Mouse (Mus musculus) stomach, embryonic 16.5 days (tissue): ENCODE results near the gene Kcnma1. TPM values are rescaled to one million over a fixed set of nuclear protein-coding genes. Genes with fewer than 3 reads are reported as not detected.

Experiments used
- ATAC-seq: fragments of 200-750 bp; cut with Nextera tagmentation; 2 replicates; pipeline ENCODE4 v1.8.0; 2017; ENCODE audit warnings: moderate number of reproducible peaks, moderate TSS enrichment; ENCODE audit not compliant: insufficient read depth, low FRiP score
- H3K27ac ChIP-seq: fragments of 300-500 bp; sonication (generic); 2 replicates; pipeline ENCODE4 v1.5.1; 2014; ENCODE audit warnings: low read length
- H3K27me3 ChIP-seq: fragments of 300-500 bp; sonication (generic); 2 replicates; pipeline ENCODE4 v1.6.1; 2014; ENCODE audit warnings: low read length, control low read depth, mixed read lengths; ENCODE audit not compliant: control insufficient read depth, insufficient read depth
- H3K36me3 ChIP-seq: fragments of 300-500 bp; sonication (generic); 2 replicates; pipeline ENCODE4 v1.6.1; 2014; ENCODE audit warnings: low read length; ENCODE audit not compliant: control insufficient read depth, insufficient read depth
- H3K4me1 ChIP-seq: fragments of 300-500 bp; sonication (generic); 2 replicates; pipeline ENCODE4 v1.6.1; 2014; ENCODE audit warnings: low read length, control low read depth, mixed read lengths; ENCODE audit not compliant: control insufficient read depth, insufficient read depth
- H3K4me2 ChIP-seq: fragments of 300-500 bp; sonication (generic); 2 replicates; pipeline ENCODE4 v1.6.1; 2014; ENCODE audit warnings: low read depth, low read length, mixed read lengths
- H3K4me3 ChIP-seq: fragments of 300-500 bp; sonication (generic); replicated peaks from 2 replicates; pipeline ENCODE4 v1.5.1; 2014; ENCODE audit warnings: mild to moderate bottlenecking, low read length
- H3K9ac ChIP-seq: fragments of 300-500 bp; sonication (generic); 2 replicates; pipeline ENCODE4 v1.6.1; 2014; ENCODE audit warnings: low read length
- H3K9me3 ChIP-seq: fragments of 300-500 bp; sonication (generic); replicated peaks from 2 replicates; pipeline ENCODE4 v1.6.1; 2016; ENCODE audit warnings: low read length, control low read depth; ENCODE audit not compliant: control insufficient read depth
- WGBS: fragments of 180-500 bp; shearing (Covaris S2); extraction: QIAGEN DNeasy Blood & Tissue Kit; methylation state at CpG from one replicate; pipeline ENCODE4 v1.1.7; 2014; 5-methylcytosine and 5-hydroxymethylcytosine counted together
- polyA plus RNA-seq: library from polyadenylated mRNA; unstranded; fragments of >200 nt; fragmentation: Nextera tagmentation; extraction: Ambion mirVana; gene quantifications from 2 replicates; pipeline ENCODE4 v1.2.1, GENCODE M21; 2015

Gene Kcnma1
- polyA plus RNA-seq, 1 experiment from 2014 or later: 13.4 TPM

DNA sequence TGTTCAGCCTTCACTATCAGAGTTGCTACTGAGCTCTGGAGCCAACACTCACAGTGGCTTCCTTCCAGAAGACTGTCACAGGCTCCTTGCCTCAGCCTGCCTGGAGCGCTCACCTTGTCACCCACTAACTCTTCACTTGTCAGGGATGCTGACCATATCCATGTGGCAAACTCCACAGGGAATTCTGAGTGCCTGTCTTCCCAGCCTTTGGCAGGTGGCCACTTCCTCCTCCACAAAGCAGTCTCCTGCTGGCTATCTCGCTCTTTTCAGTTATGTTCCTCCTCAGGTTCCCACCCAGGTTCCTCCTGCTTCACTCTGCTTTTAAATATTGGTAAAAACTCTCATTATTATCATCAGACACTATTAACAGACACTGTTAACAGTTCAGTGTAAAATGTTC, 395.3 kb downstream of the Kcnma1 start:
- Histone ChIP-seq H3K27me3 (no peaks in the 10 kb centered on the region), H3K4me3 (no peak overlapping the region), H3K4me2 (no peak overlapping the region), H3K4me1 (no peaks in the 10 kb centered on the region), H3K9me3 (no peaks in the 10 kb centered on the region), H3K27ac (no peak overlapping the region), H3K9ac (no peak overlapping the region), H3K36me3 (no peaks in the 10 kb centered on the region)
- no peak for ATAC-seq
- WGBS: 72% methylated on average over 2 of the region's 2 CpGs

DNA sequence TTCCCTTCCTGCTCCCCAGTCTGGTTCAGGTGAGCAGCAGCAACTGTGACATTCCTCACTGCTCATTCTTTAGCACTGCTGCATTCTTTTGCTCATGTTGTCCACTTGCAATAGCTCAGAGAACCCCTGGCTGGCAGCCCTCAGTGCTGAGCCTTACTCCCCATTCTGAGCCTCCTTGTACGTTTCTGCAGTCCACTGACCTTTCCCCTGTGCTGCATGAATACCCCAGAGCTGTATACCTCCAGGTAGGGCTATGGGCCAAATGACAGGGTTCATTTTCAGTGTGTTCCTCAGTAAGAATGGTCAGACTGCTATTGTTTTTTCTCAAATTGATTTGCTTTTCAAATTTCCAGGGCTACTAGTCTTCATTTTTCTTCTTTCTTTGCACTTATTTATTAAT, 396.2 kb downstream of the Kcnma1 start:
- no peak for ATAC-seq
- H3K36me3 ChIP-seq: no peaks in the 10 kb centered on the region

DNA sequence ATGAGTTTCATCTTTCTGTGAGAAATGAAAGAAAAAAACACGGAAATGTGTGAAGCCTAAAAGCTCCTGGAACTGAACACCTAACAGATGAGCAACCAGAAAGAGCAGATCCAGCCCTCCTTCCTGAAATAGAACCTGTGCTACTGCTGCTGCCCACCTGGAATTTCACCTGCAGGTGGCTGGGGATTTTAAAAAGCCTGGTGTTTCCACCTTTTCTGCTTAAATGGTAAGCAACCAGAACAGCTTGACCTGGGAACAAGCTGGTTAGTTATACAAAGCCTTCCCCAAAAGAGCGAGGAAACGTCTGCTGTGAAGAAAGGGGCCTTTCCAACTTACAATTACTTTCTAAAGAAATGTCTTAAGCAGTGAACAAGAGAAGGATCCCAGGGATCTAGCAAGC, 404.2 kb downstream of the Kcnma1 start:
- no peaks in the 10 kb centered on the region for H3K4me1 ChIP-seq
- H3K27ac ChIP-seq: no peak overlapping the region
- no peaks in the 10 kb centered on the region for H3K9me3 ChIP-seq
- H3K36me3 ChIP-seq: no peaks in the 10 kb centered on the region
- 79% methylated on average over 3 of the region's 3 CpGs for WGBS
- no peak overlapping the region for H3K9ac ChIP-seq
- no peak overlapping the region for H3K4me2 ChIP-seq
- no peak for ATAC-seq
- H3K27me3 ChIP-seq: no peaks in the 10 kb centered on the region
- no peak overlapping the region for H3K4me3 ChIP-seq

More for the DNA sequence above, 396.2 kb downstream of the Kcnma1 start:
- Histone ChIP-seq H3K9ac (no peak overlapping the region), H3K4me2 (no peak overlapping the region), H3K4me1 (no peaks in the 10 kb centered on the region), H3K27ac (no peak overlapping the region), H3K27me3 (no peaks in the 10 kb centered on the region), H3K4me3 (no peak overlapping the region), H3K9me3 (no peaks in the 10 kb centered on the region)
- 52% methylated on average over 1 of the region's 1 CpGs for WGBS

DNA sequence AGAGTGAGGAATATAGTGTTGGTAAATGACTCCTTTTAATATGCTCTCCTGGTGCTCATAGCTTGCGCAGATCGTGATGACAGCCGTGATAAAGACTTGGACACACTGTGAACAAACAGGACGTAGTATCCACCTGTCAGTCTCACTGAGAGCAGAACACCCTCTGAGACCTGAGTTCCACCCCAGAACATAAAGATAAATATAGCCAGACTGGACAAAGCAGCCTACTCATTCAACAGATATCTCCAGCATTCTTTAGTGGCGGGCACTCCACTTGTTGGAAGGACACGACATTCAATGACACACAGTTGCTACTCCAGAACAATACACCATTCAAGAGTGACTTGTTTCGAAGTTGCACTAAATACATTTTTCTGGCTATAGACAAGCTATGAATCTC, 408.6 kb downstream of the Kcnma1 start:
- no peak overlapping the region for H3K27ac ChIP-seq
- ATAC-seq: no peak
- H3K27me3 ChIP-seq: no peaks in the 10 kb centered on the region
- H3K4me1 ChIP-seq: no peaks in the 10 kb centered on the region
- H3K4me3 ChIP-seq: no peak overlapping the region
- no peak overlapping the region for H3K9ac ChIP-seq
- no peak overlapping the region for H3K4me2 ChIP-seq
- no peaks in the 10 kb centered on the region for H3K36me3 ChIP-seq
- 51% methylated on average over 7 of the region's 7 CpGs for WGBS
- H3K9me3 ChIP-seq: no peaks in the 10 kb centered on the region

DNA sequence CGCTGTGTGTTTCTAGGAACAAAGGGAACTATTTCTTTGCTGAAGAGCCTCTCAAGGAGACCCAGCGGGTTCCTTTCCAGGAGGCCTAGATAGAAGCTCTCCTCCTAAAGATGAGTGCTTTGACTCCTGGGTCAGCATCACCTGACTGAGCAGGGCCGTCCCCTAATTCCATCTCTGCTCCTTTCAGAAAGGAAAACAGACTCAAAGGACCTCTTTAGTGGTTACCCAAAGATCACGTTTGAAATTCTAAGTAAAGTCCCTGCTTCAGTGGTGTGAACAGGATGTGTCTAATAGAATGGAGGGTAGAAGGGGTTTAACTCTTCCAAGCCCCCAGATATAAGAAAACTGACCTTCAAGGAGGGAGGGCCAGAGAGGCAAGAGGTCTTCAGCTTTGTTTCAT, 411.4 kb downstream of the Kcnma1 start:
- Histone ChIP-seq H3K4me1 (no peaks in the 10 kb centered on the region), H3K27me3 (no peaks in the 10 kb centered on the region), H3K4me3 (no peak overlapping the region), H3K4me2 (no peak overlapping the region), H3K27ac (no peak overlapping the region), H3K36me3 (no peaks in the 10 kb centered on the region), H3K9me3 (no peaks in the 10 kb centered on the region), H3K9ac (no peak overlapping the region)
- ATAC-seq: no peak
- WGBS: 49% methylated on average over 4 of the region's 4 CpGs

DNA sequence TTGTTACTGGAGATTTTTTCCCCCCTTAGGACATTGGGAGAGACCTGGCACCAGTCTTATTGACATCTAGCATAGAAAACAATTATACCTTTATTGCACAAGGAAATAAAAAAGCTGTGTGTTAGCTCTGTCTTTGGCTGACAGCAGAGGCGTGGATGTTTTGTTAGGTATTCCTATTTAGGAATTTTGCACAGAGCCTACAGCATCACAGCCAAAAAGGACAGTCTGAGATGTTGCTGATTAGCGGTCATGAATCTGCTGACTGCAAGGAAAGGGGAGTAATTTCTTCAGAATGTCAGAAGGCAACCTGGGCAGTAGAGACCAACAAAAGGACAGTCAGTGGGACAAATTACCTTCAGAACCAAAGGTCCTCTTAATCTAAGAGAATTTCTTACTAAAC, 412.2 kb downstream of the Kcnma1 start:
- no peak for ATAC-seq
- 74% methylated on average over 2 of the region's 2 CpGs for WGBS
- H3K27ac ChIP-seq: no peak overlapping the region

DNA sequence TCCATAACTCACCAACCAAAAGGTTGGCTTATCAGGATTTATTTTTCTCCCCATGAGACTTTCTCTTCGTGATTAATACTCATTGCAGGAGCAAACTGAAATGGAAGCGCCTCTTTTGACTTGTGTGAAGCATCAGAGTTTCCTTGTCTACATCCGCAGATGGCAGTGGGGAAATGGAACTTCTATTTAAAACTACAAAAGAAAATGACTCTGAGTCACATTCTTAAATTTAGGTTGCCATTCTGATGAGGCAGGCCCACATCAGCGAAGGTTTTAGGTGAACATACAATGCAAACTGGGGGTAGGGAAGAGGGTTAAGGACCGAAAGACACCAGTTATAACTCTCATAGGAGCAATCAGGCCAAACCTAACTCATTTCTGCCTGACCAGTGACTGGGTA, 419.7 kb downstream of the Kcnma1 start:
- Histone ChIP-seq H3K9ac (no peak overlapping the region), H3K27me3 (no peaks in the 10 kb centered on the region), H3K27ac (no peak overlapping the region), H3K36me3 (no peaks in the 10 kb centered on the region), H3K9me3 (no peaks in the 10 kb centered on the region), H3K4me1 (0 out of 2 replicates have a peak, but pooled peaks cover 2% of the 10 kb centered on the region), H3K4me3 (no peak overlapping the region), H3K4me2 (no peak overlapping the region)
- ATAC-seq: no peak
- 69% methylated on average over 5 of the region's 5 CpGs for WGBS

More for the DNA sequence above, 412.2 kb downstream of the Kcnma1 start:
- no peaks in the 10 kb centered on the region for H3K36me3 ChIP-seq
- no peak overlapping the region for H3K4me3 ChIP-seq
- H3K27me3 ChIP-seq: no peaks in the 10 kb centered on the region
- H3K9me3 ChIP-seq: no peaks in the 10 kb centered on the region
- no peak overlapping the region for H3K9ac ChIP-seq
- no peak overlapping the region for H3K4me2 ChIP-seq
- no peaks in the 10 kb centered on the region for H3K4me1 ChIP-seq

DNA sequence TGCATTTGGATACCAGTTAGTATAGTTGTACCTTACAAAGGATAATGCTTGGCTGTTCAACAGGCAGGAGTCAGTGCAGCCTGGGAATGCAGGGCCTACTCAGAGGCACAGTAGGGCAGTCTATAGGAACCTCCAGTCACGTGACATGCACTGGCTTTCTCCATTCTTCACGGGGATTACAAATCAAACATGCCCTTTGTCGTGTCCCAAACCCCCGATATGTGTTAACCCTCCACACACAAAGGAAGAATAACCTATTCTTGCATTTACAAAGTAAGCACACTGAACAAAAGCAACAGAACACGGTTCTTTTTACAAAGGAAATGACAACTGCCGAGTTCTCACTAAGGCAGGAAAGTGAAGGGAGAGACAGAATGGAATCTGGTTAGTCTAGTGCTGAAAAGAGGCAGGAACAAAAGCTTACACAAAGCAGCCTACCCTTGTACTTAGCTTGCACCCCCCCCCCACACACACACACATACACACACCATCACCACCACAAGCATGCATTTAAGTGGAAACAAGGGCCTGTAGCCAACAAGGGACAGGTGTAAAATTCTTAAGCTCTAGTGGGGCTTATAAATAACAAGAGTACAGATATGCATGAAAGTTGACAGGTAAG, 421.4 kb downstream of the Kcnma1 start:
- WGBS: 44% methylated on average over 6 of the region's 6 CpGs
- no peaks in the 10 kb centered on the region for H3K27me3 ChIP-seq
- H3K9ac ChIP-seq: no peak overlapping the region
- no peak overlapping the region for H3K4me2 ChIP-seq
- peak overlapping the region; percentile 63 for H3K27ac ChIP-seq
- H3K36me3 ChIP-seq: no peaks in the 10 kb centered on the region
- no peaks in the 10 kb centered on the region for H3K9me3 ChIP-seq
- H3K4me1 ChIP-seq: 0 out of 2 replicates have a peak, but pooled peaks cover 2% of the 10 kb centered on the region
- ATAC-seq: peak; percentile 50; the same call in 1 of the 2 replicates
- no peak overlapping the region for H3K4me3 ChIP-seq

DNA sequence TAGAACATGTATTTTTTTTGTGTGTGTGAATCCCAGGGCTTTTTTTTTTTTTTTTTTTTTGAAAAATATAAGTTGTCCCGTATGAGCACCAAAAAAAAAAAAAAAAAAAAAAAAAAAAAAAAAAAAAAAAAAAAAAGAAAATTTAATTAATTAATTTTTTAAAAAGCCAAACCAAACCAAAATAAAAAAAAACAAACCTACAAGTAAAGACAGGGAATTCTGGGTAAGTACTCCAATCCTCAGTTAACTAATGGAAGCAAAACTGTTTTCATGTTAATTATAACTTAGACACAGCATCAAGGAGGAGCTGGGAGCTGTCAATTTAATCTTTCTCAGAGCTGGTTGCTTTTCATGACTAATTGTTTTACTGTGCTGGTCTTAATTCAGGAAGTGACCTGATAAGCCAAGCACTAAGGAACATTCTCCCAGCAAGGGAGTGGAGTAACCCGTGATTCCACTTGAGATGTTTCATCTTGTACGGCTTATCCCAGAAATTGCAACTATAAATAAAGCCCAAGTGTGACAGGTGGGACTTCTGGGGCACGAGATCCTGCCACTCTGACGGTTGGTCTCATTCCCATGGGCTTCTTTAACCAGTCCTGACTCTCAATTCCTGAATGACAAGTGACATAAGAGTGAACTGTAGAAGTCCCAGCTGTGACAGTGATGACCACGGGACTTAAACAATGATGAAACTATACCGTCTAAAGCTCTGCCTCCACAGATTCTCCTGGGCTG, 424.4 kb downstream of the Kcnma1 start:
- Histone ChIP-seq H3K9ac (no peak overlapping the region), H3K4me3 (no peak overlapping the region), H3K4me2 (no peak overlapping the region), H3K4me1 (0 out of 2 replicates have a peak, but pooled peaks cover 2% of the 10 kb centered on the region), H3K9me3 (no peaks in the 10 kb centered on the region), H3K27me3 (no peaks in the 10 kb centered on the region), H3K36me3 (no peaks in the 10 kb centered on the region), H3K27ac (no peak overlapping the region)
- ATAC-seq: no peak
- 53% methylated on average over 7 of the region's 7 CpGs for WGBS
